Mouse (Mus musculus) neural tube, embryonic 13.5 days (tissue): Measurements from ENCODE around the gene Gpc4. TPM values are rescaled to one million over a fixed set of nuclear protein-coding genes. Genes with fewer than 3 reads are reported as not detected.

Experiments
- polyA plus RNA-seq: library from polyadenylated mRNA; unstranded; fragments of >200 nt; fragmentation: Nextera tagmentation; extraction: Ambion mirVana; gene quantifications from 2 replicates; pipeline ENCODE4 v1.2.1, GENCODE M21; 2015

Gene Gpc4
- polyA plus RNA-seq, 1 experiment from 2014 or later = 14.4 TPM

Other genes starting within 250 kb of the Gpc4 start
- gene 1700080O16Rik, start 192.5 kb downstream of the Gpc4 start, polyA plus RNA-seq = not detected in 2 replicates